Mouse (Mus musculus) MEL (cell line): ENCODE measurements around the gene Cys1.

ENCODE experiments used
- CTCF ChIP-seq, 3 experiments: IDR thresholded peaks in 2 of 3; conservative IDR thresholded peaks in 1 of 3; 2 replicates each; pipeline ENCODE4 v1.5.1; 2011 to 2012; ENCODE audit warnings: low read length in 3 of 3, low read depth in 2 of 3, mild to moderate bottlenecking in 2 of 3, improper control_type of control experiment in 1 of 3, inconsistent platforms in 1 of 3, mixed read lengths in 1 of 3, moderate library complexity in 1 of 3; ENCODE audit not compliant: control insufficient read depth in 1 of 3, insufficient read depth in 1 of 3, poor library complexity in 1 of 3, severe bottlenecking in 1 of 3
- E2F4 ChIP-seq: IDR thresholded peaks from 2 replicates; pipeline ENCODE4 v1.6.1; 2011; ENCODE audit warnings: low read depth, low read length, improper control_type of control experiment, borderline replicate concordance
- EP300 ChIP-seq, 2 experiments: IDR thresholded peaks; 2 replicates each; pipeline ENCODE4 v1.6.1; 2011; ENCODE audit warnings: improper control_type of control experiment in 2 of 2, low read length in 2 of 2, low read depth in 1 of 2, mild to moderate bottlenecking in 1 of 2
- MYB ChIP-seq: IDR thresholded peaks from 2 replicates; pipeline ENCODE4 v1.6.1; 2011; ENCODE audit warnings: mild to moderate bottlenecking, low read depth, low read length, improper control_type of control experiment
- POLR2A ChIP-seq, 2 experiments: IDR thresholded peaks; 2 replicates each; pipeline ENCODE4 v1.6.1; 2011 to 2012; ENCODE audit warnings: low read length in 2 of 2, mild to moderate bottlenecking in 2 of 2, control low read depth in 1 of 2, improper control_type of control experiment in 1 of 2, low read depth in 1 of 2, moderate library complexity in 1 of 2; ENCODE audit not compliant: control insufficient read depth in 1 of 2, insufficient read depth in 1 of 2, poor library complexity in 1 of 2

GRCm38 (mm10) chr12:24715268-24715896, 33.8 kb upstream of the Cys1 start:
- TF ChIP-seq E2F4 (no peak), CTCF (IDR thresholded peaks at IDR 0.05 in 2 of 3, conservative IDR thresholded peaks at IDR 0.05 in 1 of 3; ENCODE audit: control insufficient read depth in 1 of 3, insufficient read depth in 1 of 3, low read depth in 2 of 3, low read length in 3 of 3, poor library complexity in 1 of 3, severe bottlenecking in 1 of 3) (no peak), EP300 (IDR thresholded peaks at IDR 0.05; ENCODE audit: low read depth in 1 of 2, low read length in 2 of 2) (no peak), POLR2A (IDR thresholded peaks at IDR 0.05; ENCODE audit: control insufficient read depth in 1 of 2, insufficient read depth in 1 of 2, low read depth in 1 of 2, low read length in 2 of 2, poor library complexity in 1 of 2) (peak in 1 of 2 experiments; percentile 9; a peak in 1 of 4 replicates), MYB (no peak)
